Mouse (Mus musculus) heart, embryonic 10.5 days (tissue): ENCODE measurements around the gene Phospho1. TPM values are rescaled to one million over a fixed set of nuclear protein-coding genes. Genes with fewer than 3 reads are reported as not detected.
A peak's percentile ranks its signal among the peaks of the same experiment; 100 is the strongest.
"Not testable (repeated sequence)": the region's sequence is repeated elsewhere in the genome, so short reads cannot be mapped to it uniquely, and the experiment has no call there.

Experiments used
- DNase-seq: peaks from one replicate; pipeline ENCODE4 v3.0.0-alpha.2; 2017; ENCODE audit warnings: low spot score
- H3K27ac ChIP-seq: fragments of 300-500 bp; sonication (generic); 2 replicates; pipeline ENCODE4 v1.5.1; 2016; ENCODE audit warnings: mild to moderate bottlenecking
- H3K27me3 ChIP-seq: fragments of 300-500 bp; sonication (generic); 2 replicates; pipeline ENCODE4 v1.6.1; 2016; ENCODE audit warnings: mild to moderate bottlenecking; ENCODE audit not compliant: poor library complexity, insufficient read depth, severe bottlenecking
- H3K36me3 ChIP-seq: fragments of 300-500 bp; sonication (generic); 2 replicates; pipeline ENCODE4 v1.6.1; 2016; ENCODE audit warnings: mild to moderate bottlenecking, moderate library complexity
- H3K4me1 ChIP-seq: fragments of 300-500 bp; sonication (generic); 2 replicates; pipeline ENCODE4 v1.6.1; 2016; ENCODE audit warnings: mild to moderate bottlenecking
- H3K4me3 ChIP-seq: fragments of 300-500 bp; sonication (generic); 2 replicates; pipeline ENCODE4 v1.5.1; 2016; ENCODE audit warnings: mild to moderate bottlenecking, moderate library complexity
- H3K9me3 ChIP-seq: fragments of 300-500 bp; sonication (generic); 2 replicates; pipeline ENCODE4 v1.6.1; 2016; ENCODE audit warnings: mild to moderate bottlenecking, moderate library complexity
- WGBS: fragments of 180-500 bp; shearing (Covaris S2); methylation state at CpG from one replicate; pipeline ENCODE4 v1.1.7; 2016; 5-methylcytosine and 5-hydroxymethylcytosine counted together
- polyA plus RNA-seq: library from polyadenylated mRNA; unstranded; fragments of >200 nt; fragmentation: Nextera tagmentation; extraction: Ambion mirVana; gene quantifications from 2 replicates; pipeline ENCODE4 v1.2.1, GENCODE M21; 2016

Gene Phospho1
- polyA plus RNA-seq, 1 experiment from 2014 or later = 0.31 TPM

- Histone ChIP-seq H3K9me3 (no peaks in the 10 kb centered on the region), H3K27me3 (no peaks in the 10 kb centered on the region), H3K27ac (peak overlapping the region; percentile 86), H3K36me3 (no peaks in the 10 kb centered on the region), H3K4me3 (peak overlapping the region; percentile 76), H3K4me1 (peaks cover 16% of the 10 kb centered on the region)
- DNase-seq = peak; percentile 100
- under 1% methylated on average over 58 of the region's 58 CpGs for WGBS
Measured at GRCm38 (mm10) chr11:95858528-95859467, 34.5 kb downstream of the Phospho1 start.

DNA sequence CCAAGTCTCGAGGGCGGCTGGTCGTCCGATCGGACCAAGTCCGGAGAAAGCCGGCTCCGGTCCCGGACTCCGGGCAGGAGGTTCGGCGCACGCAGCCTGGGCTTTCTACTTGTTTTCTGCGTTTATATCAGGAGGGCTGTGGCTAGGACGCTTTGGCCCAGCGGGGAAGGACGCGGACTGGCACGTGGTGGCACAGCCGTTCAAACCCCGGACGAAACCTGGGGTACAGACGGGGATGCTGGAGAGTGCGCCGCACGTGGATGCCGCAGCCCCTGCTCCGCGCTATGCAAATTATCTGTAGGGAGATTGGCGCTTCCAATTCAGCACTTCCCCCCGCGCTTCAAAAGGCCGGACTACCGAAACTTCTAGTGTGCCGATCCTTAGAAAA lies 35.2 kb downstream of the Phospho1 start:
- H3K27me3 ChIP-seq = no peaks in the 10 kb centered on the region
- WGBS = under 1% methylated on average over 35 of the region's 35 CpGs
- no peaks in the 10 kb centered on the region for H3K36me3 ChIP-seq
- peak; percentile 88 for DNase-seq
- H3K4me1 ChIP-seq = peaks cover 16% of the 10 kb centered on the region
- H3K4me3 ChIP-seq = peak overlapping the region; percentile 76
- H3K27ac ChIP-seq = peak overlapping the region; percentile 86
- H3K9me3 ChIP-seq = no peaks in the 10 kb centered on the region

GRCm38 (mm10) chr11:95860071-95860490 lies 35.8 kb downstream of the Phospho1 start:
- Histone ChIP-seq H3K9me3 (no peaks in the 10 kb centered on the region), H3K4me3 (peak overlapping the region; percentile 76), H3K36me3 (no peaks in the 10 kb centered on the region), H3K4me1 (peaks cover 16% of the 10 kb centered on the region), H3K27me3 (no peaks in the 10 kb centered on the region), H3K27ac (peak overlapping the region; percentile 86)
- WGBS = 20% methylated on average over 3 of the region's 3 CpGs
- no peak for DNase-seq

DNA sequence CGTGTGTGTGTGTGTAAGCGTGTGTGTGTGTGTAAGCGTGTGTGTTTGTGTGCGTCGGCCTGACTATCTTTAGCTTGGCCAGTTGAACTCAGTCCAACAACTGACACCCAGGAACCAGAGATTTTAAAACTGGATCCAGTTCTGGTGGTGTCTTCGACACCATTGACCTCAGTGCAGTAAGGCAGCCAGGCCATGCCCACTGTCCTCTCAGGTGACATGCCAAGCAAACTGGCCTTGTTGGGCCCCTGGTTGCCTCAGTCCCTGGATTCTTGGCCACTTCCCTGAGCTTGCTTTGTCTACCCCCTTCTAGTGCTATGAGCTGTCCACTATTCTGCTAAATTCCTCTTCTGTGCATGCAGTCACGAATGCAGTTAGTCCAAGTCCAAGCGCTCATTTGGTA lies 37.1 kb downstream of the Phospho1 start:
- H3K4me1 ChIP-seq = peaks cover 16% of the 10 kb centered on the region
- H3K27me3 ChIP-seq = no peaks in the 10 kb centered on the region
- no peak for DNase-seq
- H3K36me3 ChIP-seq = no peaks in the 10 kb centered on the region
- H3K27ac ChIP-seq = no peak overlapping the region
- H3K9me3 ChIP-seq = no peaks in the 10 kb centered on the region
- 91% methylated on average over 8 of the region's 8 CpGs for WGBS
- H3K4me3 ChIP-seq = no peak overlapping the region

- Histone ChIP-seq H3K36me3 (no peaks in the 10 kb centered on the region), H3K27ac (no peak overlapping the region), H3K4me3 (no peak overlapping the region), H3K9me3 (no peaks in the 10 kb centered on the region), H3K27me3 (peaks cover 8% of the 10 kb centered on the region; the same call in 1 of the 2 replicates), H3K4me1 (no peaks in the 10 kb centered on the region)
- WGBS = 74% methylated on average over 4 of the region's 4 CpGs
- DNase-seq = no peak
Measured at GRCm38 (mm10) chr11:95869442-95869841, 45.1 kb downstream of the Phospho1 start.

- Histone ChIP-seq H3K36me3 (no peaks in the 10 kb centered on the region), H3K27me3 (peaks cover 8% of the 10 kb centered on the region; the same call in 1 of the 2 replicates), H3K4me1 (no peaks in the 10 kb centered on the region), H3K9me3 (no peaks in the 10 kb centered on the region), H3K4me3 (no peak overlapping the region), H3K27ac (no peak overlapping the region)
- no peak for DNase-seq
- WGBS = 70% methylated on average over 6 of the region's 6 CpGs
Measured at GRCm38 (mm10) chr11:95869918-95870470, 45.7 kb downstream of the Phospho1 start.

- peak overlapping the region; percentile 29 for H3K4me3 ChIP-seq
- H3K27me3 ChIP-seq = peaks cover 3% of the 10 kb centered on the region
- no peak for DNase-seq
- peak overlapping the region; percentile 18; the same call in 1 of the 2 replicates for H3K27ac ChIP-seq
- H3K9me3 ChIP-seq = no peaks in the 10 kb centered on the region
- WGBS = 20% methylated on average over 9 of the region's 9 CpGs
- 0 out of 2 replicates have a peak, but pooled peaks cover 4% of the 10 kb centered on the region for H3K4me1 ChIP-seq
- no peaks in the 10 kb centered on the region for H3K36me3 ChIP-seq
Measured at GRCm38 (mm10) chr11:95875804-95876203, 51.5 kb downstream of the Phospho1 start.

DNA sequence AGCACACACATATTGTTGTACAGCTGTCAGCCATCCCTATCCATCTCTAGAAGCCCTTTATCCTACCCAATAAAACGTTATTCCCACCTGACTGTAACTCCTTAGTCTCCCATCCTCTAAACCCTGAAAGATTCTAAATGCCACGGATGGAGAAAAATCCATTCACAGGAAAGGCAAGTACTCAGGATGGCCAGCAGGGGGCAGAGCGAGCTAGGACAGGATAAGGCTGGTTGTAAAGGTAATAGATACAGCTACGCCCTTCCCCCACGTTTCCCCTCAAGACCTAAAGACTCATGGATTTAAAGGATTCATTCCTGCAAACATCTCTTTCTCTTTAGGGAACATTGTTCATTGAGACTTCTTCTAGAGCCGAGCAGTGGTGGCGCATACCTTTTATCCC lies 52.0 kb downstream of the Phospho1 start:
- peak; percentile 86 for DNase-seq
- WGBS = 25% methylated on average over 7 of the region's 7 CpGs
- H3K4me3 ChIP-seq = peak overlapping the region; percentile 29; the same call in 1 of the 2 replicates

DNA sequence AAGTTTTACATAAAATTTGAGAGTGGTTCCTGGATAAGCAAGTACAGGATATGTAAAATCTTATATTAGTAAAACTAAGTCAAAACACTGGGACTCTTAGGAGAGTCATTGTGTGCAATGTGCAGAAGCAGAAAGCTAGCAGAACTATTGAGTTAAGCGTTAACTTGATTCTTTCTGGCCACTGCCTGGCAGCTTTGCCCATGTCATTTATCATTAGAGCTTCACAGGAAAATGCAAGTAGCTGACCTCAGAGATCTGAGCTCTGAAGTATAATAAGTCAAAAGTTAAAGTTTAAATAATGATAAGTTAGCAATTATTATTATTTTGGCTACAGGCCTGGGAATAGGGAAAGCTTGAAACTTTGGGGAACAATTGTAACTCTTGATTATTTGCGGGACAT lies 55.6 kb downstream of the Phospho1 start:
- H3K27me3 ChIP-seq, H3K4me1 ChIP-seq: not testable (repeated sequence)

More for the DNA sequence above, 52.0 kb downstream of the Phospho1 start:
- peaks cover 6% of the 10 kb centered on the region for H3K27me3 ChIP-seq
- H3K9me3 ChIP-seq = no peaks in the 10 kb centered on the region
- H3K36me3 ChIP-seq = no peaks in the 10 kb centered on the region
- 0 out of 2 replicates have a peak, but pooled peaks cover 4% of the 10 kb centered on the region for H3K4me1 ChIP-seq
- H3K27ac ChIP-seq = no peak overlapping the region

More for the DNA sequence above, 55.6 kb downstream of the Phospho1 start:
- not testable (repeated sequence) for H3K4me3 ChIP-seq, DNase-seq, H3K27ac ChIP-seq, H3K36me3 ChIP-seq, H3K9me3 ChIP-seq
- WGBS = 76% methylated on average over 2 of the region's 2 CpGs

Other genes with a start within 250 kb of the Phospho1 start
- gene Ngfr, start 236.8 kb upstream of the Phospho1 start, polyA plus RNA-seq = 4.5 and 9.9 TPM in 2 replicates
- 320 and 328 TPM in 2 replicates for gene Phb, start 157.5 kb upstream of the Phospho1 start, polyA plus RNA-seq
- 11.7 and 14.2 TPM in 2 replicates for gene Zfp652, start 111.8 kb upstream of the Phospho1 start, polyA plus RNA-seq
- 0.97 and 1.9 TPM in 2 replicates for gene B130006D01Rik, start 100.9 kb upstream of the Phospho1 start, polyA plus RNA-seq
- 43.2 and 60.8 TPM in 2 replicates for gene Gngt2, start 12.7 kb downstream of the Phospho1 start, polyA plus RNA-seq
- 26.6 and 32.4 TPM in 2 replicates for gene Abi3, start 18.0 kb downstream of the Phospho1 start, polyA plus RNA-seq
- gene B4galnt2, start 90.4 kb downstream of the Phospho1 start, polyA plus RNA-seq = 0.16 and 0.49 TPM in 2 replicates
- gene Igf2bp1, start 181.4 kb downstream of the Phospho1 start, polyA plus RNA-seq = 88.7 and 107 TPM in 2 replicates
- not detected in 2 replicates for gene Gip, start 200.0 kb downstream of the Phospho1 start, polyA plus RNA-seq
- 88.3 and 102 TPM in 2 replicates for gene Snf8, start 210.4 kb downstream of the Phospho1 start, polyA plus RNA-seq
- gene Ube2z, start 240.9 kb downstream of the Phospho1 start, polyA plus RNA-seq = 35.2 and 44.4 TPM in 2 replicates